Mouse (Mus musculus) c-Kit-positive CD71-positive TER-119-negative erythroid progenitor cells, embryonic 14.5 days (primary cell): ENCODE data around the gene A930018P22Rik.

ENCODE experiments used
- DNase-seq: peaks from one replicate; pipeline ENCODE4 v3.0.0-alpha.2; 2013; ENCODE audit warnings: low read depth

Gene A930018P22Rik

DNA sequence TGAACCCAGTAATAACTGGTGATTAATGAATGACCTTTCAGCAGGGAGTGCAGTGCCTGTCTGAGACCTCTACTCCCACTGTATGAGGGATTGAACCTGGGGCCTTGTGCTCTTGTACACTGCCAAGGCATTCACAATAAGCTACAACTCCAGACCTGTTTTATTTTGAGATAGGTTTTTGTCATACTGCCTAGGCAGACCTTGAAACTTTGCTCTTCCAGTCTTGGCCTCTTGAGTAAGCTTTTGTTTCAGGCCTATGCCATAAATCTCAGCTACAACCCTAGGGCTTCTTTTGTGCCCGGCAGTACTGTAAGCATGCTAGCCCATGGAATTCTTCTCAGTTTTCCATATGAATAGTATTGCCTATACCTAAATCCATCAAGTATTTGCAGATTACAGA, 3.5 kb upstream of the A930018P22Rik start:
- no peak for DNase-seq

DNA sequence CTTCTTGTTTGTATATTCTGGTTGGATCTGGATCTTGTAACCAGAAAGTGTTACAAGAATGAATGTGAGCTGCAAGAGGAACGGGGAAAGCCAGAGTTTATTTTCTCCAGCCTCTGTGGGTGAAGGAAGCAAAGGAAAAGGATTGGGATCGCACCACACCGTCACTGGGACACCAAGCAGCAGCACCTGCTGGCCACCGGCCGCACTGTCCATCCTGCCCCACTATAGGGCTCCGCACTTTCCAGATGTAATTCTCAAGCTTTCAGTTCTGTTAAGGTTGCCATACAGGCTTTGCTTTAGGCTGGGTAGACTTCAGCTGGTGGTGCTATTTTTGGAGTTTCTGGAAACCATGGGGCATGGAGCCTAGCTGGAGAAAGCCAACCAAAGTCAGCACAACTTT, 2.3 kb upstream of the A930018P22Rik start:
- DNase-seq: no peak

DNA sequence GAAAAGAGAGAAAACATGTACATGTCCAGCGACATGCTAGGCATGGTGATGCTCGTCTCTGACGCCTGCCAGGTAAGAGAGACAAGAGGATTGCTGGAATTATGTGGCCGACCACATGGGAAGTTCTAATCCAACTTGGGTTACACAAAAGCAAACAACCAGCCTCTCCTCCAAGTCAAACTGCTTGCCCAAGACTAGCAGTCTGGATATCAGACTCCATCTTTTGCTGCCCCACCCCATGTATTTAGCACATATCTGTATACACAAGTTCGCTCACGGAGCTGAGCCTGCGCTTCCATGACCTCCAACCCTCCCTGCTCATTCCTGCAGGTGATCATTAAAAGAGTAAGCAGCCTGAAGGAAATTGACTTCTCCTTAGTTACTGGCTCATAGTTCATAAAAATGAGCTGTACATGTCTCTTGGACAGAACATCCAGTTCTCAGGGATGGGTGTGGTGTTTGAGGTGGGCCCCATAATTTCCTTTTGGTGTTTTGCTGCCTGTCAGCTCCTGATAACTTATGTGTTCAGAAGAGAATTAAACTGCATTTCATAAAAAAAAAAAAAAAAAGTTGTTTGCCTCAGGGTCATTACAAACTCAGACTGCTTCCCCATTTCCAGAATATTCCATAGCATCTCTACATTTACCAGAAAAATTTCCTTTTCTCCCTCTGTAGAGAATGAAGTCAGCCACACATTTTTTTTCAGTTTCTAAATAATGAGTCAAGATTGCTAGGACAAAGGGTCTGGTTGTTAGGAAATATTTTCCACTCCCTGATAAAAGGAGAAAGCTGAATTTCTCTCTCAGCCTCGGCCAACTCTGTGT, 676 bp upstream of the A930018P22Rik start:
- peak; percentile 89 for DNase-seq

DNA sequence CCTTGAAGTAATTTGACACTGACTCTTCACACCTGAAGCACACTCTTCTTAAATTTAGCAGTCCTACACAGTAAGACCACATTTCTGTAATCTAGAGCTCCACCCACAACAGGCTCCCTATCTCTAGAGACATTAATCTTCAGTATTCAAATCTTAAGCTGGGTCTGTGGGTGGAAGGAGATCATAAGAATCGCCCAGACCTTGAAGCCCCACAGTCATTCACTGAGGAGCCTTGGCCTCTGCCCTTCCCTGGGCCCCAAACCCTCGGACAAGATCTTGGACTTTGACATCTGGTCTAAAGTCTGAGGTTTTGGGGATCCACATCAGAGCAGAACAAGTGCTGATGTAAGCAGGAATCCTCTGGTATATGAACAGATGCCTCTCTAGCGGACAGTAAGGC, 971 bp downstream of the A930018P22Rik start:
- DNase-seq: peak; percentile 63

GRCm38 (mm10) chr2:104124071-104124470, 1.5 kb downstream of the A930018P22Rik start:
- peak; percentile 70 for DNase-seq

DNA sequence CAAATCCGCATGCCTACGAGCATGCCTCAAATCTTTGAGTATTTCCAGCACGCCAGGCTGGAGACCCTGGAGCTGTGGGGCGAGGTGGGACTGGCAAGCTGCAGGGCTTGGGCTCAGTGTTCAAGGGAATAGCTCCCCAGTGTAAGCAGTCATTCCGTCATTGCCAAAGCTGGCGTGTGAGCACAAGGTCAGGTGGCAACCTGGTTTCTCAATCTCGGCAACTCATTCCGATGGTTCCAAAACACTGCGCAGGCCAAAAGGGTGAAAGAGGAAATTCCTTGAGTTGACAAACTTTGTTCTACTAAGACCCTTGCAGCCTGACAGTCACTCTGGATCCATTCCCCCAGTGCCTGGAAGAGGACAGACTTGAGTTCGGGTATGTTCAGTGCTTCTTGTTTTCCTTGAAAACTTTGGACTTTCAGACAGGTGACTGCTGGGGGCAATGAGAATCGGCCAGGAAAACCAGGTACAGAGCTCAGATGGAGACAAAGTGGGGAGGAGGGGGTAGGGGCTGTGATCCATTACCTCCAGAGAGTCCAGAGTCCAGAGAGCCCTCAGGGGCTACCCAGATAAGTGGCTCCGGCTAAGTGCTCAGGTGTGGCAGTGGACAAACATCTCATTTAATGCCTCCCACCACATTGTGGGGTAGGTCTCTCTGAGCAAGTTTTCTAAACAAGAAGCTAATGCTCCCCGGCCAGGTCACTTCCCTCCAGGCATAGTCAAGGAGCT, 6.4 kb downstream of the A930018P22Rik start:
- DNase-seq: no peak

DNA sequence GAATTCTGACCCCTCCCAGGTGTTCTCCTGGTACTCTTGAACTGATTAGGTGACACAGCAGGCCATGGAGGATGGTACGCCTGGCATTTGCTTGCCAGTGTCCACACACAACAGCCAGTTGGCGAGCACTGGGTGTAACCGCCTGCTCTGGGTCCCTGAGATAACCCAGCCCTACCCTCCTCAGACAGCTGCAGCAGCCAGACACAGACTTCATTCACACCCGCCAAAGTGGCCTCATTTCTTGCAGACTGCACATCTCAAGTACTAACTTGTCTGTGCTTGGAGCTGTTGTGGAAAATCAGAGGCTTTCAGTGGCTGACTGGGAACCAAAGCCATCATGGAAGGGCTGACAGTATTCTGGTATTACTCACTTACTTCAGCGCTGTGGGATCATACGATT, 7.6 kb downstream of the A930018P22Rik start:
- peak; percentile 74 for DNase-seq

GRCm38 (mm10) chr2:104130969-104131368, 8.4 kb downstream of the A930018P22Rik start:
- no peak for DNase-seq

DNA sequence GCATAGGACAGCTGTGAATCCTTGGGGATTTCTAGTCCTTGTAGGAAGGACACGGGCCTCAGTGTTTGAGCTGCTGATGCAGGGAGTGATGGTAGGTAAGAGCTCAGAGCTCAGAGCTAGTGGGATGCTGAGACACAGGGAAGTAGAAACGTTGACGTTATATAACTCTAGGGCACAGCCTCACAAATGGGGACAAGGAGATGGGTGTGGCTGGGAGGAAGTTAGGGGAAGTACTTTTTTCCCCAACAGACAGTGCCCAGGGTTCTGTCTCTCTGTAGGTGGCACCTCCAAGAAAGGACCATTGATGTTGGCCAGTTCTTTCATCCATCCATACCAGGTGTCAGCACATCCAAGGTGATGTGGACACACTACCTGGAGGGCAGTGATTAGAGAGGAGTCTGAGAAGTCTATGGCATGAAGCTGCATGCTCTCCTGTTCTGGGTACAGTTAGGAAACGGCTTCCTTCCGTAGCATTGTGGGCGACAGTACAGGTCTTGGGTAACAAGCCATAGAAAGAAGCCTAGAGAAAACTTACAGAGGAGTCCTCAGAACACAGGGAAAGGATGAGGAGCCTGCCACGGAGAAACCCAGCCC, 9.8 kb downstream of the A930018P22Rik start:
- DNase-seq: no peak

GRCm38 (mm10) chr2:104133042-104133810, 10.7 kb downstream of the A930018P22Rik start:
- no peak for DNase-seq

DNA sequence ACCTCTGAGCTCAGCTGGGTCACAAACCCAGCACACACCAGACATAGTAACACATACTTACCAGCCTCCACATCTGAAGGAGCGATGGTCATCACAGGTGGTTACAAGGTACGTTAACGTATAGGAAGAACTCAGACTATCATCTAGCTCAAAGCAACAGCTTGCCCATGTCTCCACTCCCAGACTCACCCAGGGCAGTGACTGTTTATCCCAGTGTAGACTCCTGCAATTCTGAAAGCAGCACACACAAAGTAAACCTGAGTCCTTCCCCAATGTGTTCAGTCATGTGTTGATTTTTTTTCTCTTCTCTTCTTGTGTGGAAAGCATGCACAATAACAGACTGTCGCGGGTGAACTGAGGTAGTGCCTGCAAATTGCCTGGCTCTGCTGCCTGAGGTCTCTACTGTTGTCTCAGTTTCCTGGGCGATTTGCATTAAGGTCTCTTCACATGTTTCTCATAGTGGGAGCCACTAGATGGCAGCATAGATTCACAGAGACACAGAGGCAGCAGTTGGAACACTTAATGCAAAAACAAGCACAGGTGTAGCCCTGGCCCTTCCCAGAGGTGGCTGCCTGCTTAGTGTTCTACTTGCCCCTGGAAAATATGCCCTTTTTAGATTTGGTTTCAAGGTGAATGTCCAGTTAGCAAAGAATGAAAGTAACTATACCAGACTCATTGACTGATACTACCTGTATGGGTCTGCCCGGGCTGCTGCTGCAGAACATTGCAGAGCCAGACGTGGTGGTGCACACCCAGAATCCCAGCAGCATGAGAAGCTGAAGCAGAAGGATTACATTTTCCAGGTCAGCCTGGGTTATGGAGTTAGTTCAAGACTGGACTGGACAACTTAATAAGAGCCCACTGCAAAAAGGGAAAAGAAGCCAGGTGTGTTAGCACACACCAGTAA, 11.8 kb downstream of the A930018P22Rik start:
- DNase-seq: peak; percentile 76

DNA sequence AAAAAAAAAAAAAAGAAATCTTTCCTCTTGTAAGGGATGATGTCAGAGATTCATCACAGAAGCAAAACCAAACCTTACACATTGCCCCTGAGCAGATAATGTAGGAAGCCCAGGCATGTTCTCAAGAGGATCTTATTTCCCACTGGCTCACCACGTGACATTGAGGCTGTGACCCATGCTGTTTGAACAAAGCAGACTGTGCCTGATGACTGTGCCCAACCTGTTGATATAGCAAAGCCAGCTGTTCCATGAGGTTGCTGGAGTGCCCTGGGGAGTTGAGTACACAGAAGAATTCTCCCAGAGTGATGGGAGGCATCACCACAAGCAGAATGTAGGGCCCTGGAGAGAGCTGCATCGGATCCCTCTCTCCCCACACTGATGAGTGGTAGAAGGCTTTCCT, 13.4 kb downstream of the A930018P22Rik start:
- no peak for DNase-seq

DNA sequence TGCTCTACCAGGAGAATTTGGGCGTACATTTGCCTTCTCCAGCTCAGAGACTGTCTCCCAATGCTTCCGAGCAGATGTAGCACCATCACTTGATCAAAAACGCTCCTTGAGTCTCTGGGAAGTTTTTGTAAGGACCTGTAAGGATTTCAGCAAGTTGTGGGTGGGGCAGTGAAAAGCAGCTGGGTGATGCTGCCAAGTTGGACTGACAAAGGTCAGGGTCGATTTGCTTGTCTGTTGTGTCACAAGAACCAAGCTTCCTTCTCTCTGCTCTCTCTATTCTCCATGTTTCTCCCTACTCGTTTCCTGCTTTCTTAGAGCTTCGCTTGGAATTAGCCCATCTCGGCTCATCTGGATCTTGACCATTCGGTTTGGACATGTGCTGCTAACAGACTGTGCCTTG, 19.6 kb downstream of the A930018P22Rik start:
- DNase-seq: no peak

GRCm38 (mm10) chr2:104144004-104144403, 21.4 kb downstream of the A930018P22Rik start:
- no peak for DNase-seq

DNA sequence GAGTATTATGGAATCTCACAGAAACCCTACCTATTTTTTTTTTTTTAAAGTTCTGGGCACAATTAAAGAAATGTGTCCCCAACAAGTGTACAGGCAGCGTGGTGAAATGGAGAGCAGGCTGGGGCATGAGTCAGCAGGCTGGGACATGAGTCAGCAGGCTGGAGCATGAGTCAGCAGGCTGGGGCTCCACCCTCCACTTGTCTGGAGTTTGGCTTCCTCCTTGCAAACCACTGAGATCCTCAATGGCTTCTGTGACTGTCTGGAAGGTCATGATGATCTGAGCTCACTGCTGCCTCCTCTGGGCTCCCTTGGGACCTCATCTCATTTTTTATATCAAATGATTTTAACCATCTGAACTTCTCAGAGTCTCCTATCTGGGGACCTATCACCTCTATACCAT, 23.4 kb downstream of the A930018P22Rik start:
- peak; percentile 44 for DNase-seq

DNA sequence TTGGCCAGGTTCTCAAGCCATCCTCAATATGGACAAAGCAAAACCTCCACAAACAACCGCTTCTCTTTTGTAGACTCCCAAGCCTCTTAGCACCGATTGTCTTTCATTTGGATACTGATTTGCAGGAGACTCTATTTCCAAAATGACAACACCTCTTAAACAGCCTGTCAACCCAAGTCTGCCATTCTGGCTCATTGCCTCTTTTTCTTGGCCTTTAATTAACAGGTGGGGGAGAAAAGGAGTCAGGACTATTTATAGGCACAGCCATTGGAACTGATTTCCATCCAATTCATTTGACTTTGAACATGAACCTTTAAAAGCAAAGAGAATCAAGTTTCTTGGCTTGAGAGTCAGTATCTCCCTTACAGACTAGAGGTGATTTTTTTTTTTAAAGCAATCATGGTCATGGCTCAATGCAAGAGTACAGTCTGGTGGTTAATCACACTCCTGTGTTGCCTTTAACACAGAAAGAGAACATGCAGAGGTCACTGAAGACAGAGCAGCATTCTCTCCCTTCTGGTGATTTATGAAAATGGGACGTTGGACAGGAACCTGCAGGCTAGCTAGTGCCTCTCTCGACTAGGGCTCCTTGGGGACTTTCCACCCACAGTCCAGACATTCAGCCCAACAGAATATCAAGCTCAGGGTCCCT, 25.5 kb downstream of the A930018P22Rik start:
- no peak for DNase-seq

DNA sequence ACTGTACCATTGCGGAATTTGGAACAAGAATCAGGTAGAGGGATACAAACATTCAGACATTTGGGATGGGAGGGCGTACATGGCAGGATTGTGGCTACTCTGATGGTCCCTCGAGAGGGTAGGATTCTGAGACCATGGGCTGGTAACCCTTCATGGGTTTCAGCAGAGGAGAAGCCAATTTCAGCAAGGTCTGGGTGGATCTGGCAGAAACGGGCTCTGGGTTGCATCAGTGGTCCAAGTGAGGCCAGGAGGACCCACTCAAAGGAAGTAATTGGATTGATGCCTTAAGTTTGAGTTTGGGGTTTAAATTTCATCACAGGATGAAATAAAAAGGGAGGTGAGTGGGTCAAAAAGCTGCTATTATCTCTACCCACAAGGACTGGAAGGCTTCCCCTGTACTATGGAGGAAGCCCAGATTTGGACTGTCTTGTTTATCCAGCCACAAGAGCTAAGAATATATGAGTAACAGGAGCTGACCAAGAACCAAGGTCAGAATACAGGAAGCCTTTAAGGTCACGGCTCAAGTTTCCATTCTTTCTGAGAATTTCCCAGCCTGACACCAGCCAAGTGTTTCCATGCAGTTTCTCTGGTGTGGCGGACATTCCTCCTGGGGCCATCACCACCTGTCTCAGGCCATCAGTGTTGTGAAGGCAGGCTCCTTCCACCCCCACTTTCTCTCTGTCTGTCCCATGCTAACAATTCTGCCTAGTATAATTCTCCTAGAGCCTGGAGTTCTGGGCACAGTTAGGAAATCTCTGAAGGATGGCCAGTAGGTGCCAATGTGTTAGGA, 28.2 kb downstream of the A930018P22Rik start:
- no peak for DNase-seq

GRCm38 (mm10) chr2:104153345-104153744, 30.8 kb downstream of the A930018P22Rik start:
- no peak for DNase-seq

GRCm38 (mm10) chr2:104153876-104154275, 31.3 kb downstream of the A930018P22Rik start:
- DNase-seq: no peak

DNA sequence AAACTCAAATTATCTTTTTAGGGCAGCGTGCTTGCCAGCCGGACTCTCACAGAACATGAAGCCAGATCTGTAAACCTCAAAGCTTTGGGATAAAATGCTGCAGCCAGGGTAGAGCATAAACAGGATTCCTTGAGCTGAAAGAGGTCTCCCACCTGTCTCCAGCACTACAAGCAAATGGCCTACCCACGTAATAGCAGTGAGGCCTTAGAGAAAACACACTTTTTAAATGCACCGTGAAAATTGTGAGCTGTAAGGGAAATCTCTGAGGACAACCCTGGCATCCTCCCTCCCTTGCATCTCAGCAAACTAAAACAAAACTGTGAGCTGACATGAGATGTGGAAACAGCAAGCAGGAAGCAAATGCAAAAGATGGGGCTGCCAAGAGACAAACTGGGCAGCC, 35.3 kb downstream of the A930018P22Rik start:
- no peak for DNase-seq
